Mouse (Mus musculus) neutrophil, adult 59 days (primary cell): Measurements from ENCODE around the gene Mpzl1. TPM values are rescaled to one million over a fixed set of nuclear protein-coding genes. Genes with fewer than 3 reads are reported as not detected.

Source experiments
- total RNA-seq, 2 experiments: library from RNA; stranded (reverse); gene quantifications; 1 replicate in 1 of 2; 2 replicates in 1 of 2; pipeline ENCODE4 v1.2.4; 2023

Mpzl1 gene
- total RNA-seq: 1 to 10 TPM; 5.0 to 9.1 TPM

DNA sequence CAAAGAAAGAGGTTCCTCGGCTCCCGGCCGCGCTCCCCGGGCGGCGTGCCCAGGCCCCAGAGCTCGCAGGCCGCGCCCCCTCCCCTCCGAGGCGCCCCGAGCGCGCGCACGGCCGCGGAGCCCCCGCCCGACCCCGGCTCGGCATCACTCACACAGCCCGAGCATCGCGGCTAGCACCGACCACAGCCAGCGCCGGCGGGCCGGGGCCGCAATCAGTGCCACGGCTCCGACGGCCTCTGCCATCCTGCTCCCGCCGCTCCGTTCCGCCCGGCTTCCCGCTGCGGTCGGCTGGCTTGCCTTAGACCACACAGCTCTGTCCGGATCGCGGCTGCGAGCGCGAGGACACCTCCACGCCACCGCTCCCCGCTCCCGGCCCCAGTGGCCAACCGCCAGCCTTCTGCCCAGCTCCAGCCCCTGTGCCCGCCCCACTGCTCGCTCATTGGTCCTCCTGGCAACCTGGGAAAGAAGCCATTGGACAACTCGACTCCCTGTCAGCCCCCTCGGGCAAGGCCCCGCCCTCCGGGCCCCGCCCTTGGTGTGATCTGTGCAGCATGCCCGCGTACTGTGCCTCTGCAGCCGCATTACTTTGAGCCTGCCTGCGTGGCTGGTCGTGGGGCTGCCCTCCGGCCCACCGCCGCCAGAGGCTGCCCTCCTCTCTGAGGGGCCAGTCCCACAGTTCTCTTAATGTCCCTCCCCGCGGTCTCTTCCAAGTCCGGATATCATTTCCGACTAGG, at the start of gene Mpzl1:
Gene Mpzl1, minus strand, starts transcription at position 388 of the 734 bp plus-strand sequence.

Other genes starting within 250 kb of the Mpzl1 start
- gene Dcaf6, start 174.1 kb downstream of the Mpzl1 start, total RNA-seq: 10 to 100 TPM; 27.8 to 36.4 TPM
- gene Mpc2, start 173.9 kb downstream of the Mpzl1 start, total RNA-seq: 10 to 100 TPM; 63.1 to 67.9 TPM
- under 1 TPM; 0.75 to 0.98 TPM for gene Adcy10, start 149.4 kb downstream of the Mpzl1 start, total RNA-seq
- 100 to 1,000 TPM; 322 to 343 TPM for gene Rcsd1, start 75.2 kb upstream of the Mpzl1 start, total RNA-seq
- 10 to 100 TPM; 76.9 to 86.3 TPM for gene Creg1, start 129.2 kb upstream of the Mpzl1 start, total RNA-seq
- under 1 TPM; 0.29 to 0.49 TPM for gene Cd247, start 154.1 kb upstream of the Mpzl1 start, total RNA-seq